Mouse (Mus musculus) intestine, embryonic 14.5 days (tissue): ENCODE results near the gene Heatr4. TPM values are rescaled to one million over a fixed set of nuclear protein-coding genes. Genes with fewer than 3 reads are reported as not detected.
"Not testable (repeated sequence)": the region's sequence is repeated elsewhere in the genome, so short reads cannot be mapped to it uniquely, and the experiment has no call there.

Source experiments
- ATAC-seq: fragments of 200-750 bp; cut with Nextera tagmentation; replicated peaks from 2 replicates; pipeline ENCODE4 v1.8.0; 2017; ENCODE audit warnings: low read depth, moderate number of reproducible peaks, moderate TSS enrichment, moderate library complexity; ENCODE audit not compliant: low FRiP score, low TSS enrichment
- DNase-seq: peaks from one replicate; pipeline ENCODE4 v3.0.0-alpha.2; 2018; ENCODE audit warnings: low spot score
- H3K27ac ChIP-seq: fragments of 300-500 bp; sonication (generic); 2 replicates; pipeline ENCODE4 v1.5.1; 2014; ENCODE audit warnings: low read depth, mild to moderate bottlenecking, control low read depth
- H3K27me3 ChIP-seq: fragments of 300-500 bp; sonication (generic); replicated peaks from 2 replicates; pipeline ENCODE4 v1.6.1; 2014; ENCODE audit warnings: low read length, control low read depth; ENCODE audit not compliant: control insufficient read depth, insufficient read depth
- H3K36me3 ChIP-seq: fragments of 300-500 bp; sonication (generic); 2 replicates; pipeline ENCODE4 v1.6.1; 2014; ENCODE audit warnings: low read length, control low read depth; ENCODE audit not compliant: control insufficient read depth, insufficient read depth
- H3K4me1 ChIP-seq: fragments of 300-500 bp; sonication (generic); replicated peaks from 2 replicates; pipeline ENCODE4 v1.6.1; 2014; ENCODE audit warnings: low read length, control low read depth, mixed read lengths; ENCODE audit not compliant: control insufficient read depth, insufficient read depth
- H3K4me2 ChIP-seq: fragments of 300-500 bp; sonication (generic); 2 replicates; pipeline ENCODE4 v1.6.1; 2014; ENCODE audit warnings: low read length
- H3K4me3 ChIP-seq: fragments of 300-500 bp; sonication (generic); 2 replicates; pipeline ENCODE4 v1.5.1; 2014; ENCODE audit warnings: low read depth, low read length, control low read depth, mixed read lengths
- H3K9ac ChIP-seq: fragments of 300-500 bp; sonication (generic); 2 replicates; pipeline ENCODE4 v1.6.1; 2014; ENCODE audit warnings: mild to moderate bottlenecking, low read length
- H3K9me3 ChIP-seq: fragments of 300-500 bp; sonication (generic); 2 replicates; pipeline ENCODE4 v1.6.1; 2016; ENCODE audit warnings: low read length, control low read depth; ENCODE audit not compliant: control insufficient read depth
- WGBS: fragments of 180-500 bp; shearing (Covaris S2); extraction: QIAGEN DNeasy Blood & Tissue Kit; methylation state at CpG from one replicate; pipeline ENCODE4 v1.1.7; 2014; 5-methylcytosine and 5-hydroxymethylcytosine counted together
- polyA plus RNA-seq: library from polyadenylated mRNA; unstranded; fragments of >200 nt; fragmentation: Nextera tagmentation; extraction: Ambion mirVana; gene quantifications from 2 replicates; pipeline ENCODE4 v1.2.1, GENCODE M21; 2014

The Heatr4 gene
- polyA plus RNA-seq, 1 experiment from 2014 or later: not detected

DNA sequence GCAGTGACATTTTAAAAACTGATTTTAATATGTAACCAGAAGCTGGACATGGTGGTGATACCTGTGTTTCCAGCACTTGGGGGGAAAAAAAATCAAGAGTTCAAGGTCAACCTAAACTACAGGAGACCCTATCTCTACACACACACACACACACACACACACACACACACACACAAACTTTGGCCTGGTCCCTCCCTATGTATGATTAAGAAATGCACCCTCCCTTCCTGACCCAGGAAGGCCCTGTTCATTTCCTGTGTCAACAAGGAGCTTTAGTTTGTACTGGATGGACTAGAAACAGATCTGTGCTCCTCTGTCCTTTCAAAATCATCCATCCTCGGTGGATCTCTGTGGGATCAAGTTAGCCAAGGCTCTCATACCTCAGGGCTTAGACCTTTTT, 46.1 kb downstream of the Heatr4 start:
- not testable (repeated sequence) for H3K9me3 ChIP-seq
- WGBS: 30% methylated on average over 1 of the region's 1 CpGs

DNA sequence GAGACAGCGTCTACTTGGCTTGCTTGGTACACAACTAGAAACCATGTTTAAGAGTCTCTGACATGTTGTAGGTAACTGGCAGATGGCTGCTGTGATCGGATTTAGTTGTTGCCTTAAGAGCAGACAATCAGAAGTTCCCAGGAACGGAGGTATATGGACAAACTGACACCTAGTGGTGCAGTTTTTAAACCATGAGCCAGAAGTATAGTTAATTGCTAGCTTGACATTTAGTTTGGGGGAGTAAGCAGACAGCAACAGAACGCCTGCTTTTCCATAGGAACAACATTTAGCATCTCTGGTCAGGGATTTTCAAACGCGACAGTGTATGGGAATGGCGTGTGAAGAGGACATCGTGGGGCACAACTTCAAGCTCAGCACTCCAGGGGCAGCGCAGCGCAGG, 47.1 kb downstream of the Heatr4 start:
- Histone ChIP-seq H3K27me3 (no peaks in the 10 kb centered on the region), H3K27ac (no peak overlapping the region), H3K4me1 (no peaks in the 10 kb centered on the region), H3K9ac (no peak overlapping the region), H3K4me3 (no peak overlapping the region), H3K36me3 (no peaks in the 10 kb centered on the region), H3K9me3 (no peaks in the 10 kb centered on the region), H3K4me2 (no peak overlapping the region)
- DNase-seq: no peak
- WGBS: 63% methylated on average over 10 of the region's 10 CpGs
- ATAC-seq: no peak

More for the DNA sequence above, 46.1 kb downstream of the Heatr4 start:
- H3K4me2 ChIP-seq, DNase-seq, H3K4me3 ChIP-seq, H3K4me1 ChIP-seq, H3K27ac ChIP-seq, H3K27me3 ChIP-seq, H3K9ac ChIP-seq, ATAC-seq, H3K36me3 ChIP-seq: not testable (repeated sequence)

DNA sequence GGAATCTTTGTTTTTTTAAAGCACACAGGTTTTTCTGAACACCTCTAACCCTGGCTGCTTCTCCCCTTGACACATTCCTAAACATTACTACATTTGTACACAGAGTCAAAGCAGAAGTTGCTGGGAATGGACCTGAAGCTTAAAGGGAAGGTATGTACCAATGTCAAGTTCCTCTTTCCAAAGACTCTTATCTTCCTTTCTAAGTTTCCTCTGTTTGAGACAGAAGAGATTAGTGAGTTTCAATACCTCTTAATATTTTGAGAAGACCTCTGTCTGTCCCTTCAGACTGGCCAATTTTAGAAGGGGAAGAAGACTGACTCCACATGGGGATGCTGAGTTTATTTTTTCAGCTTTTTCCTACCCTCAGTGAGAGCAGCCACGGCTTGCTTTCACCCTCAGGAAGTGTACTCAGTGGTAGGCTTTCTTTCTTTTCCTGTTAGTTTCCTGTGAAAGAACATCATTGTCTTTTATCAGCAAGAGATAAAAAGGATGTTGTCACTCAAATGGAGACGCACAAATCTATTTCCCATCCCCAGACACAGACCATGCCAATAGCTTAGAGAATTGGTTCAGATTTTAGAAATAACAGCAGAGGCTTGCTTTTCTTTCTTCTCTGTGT, 55.4 kb downstream of the Heatr4 start:
- H3K4me1 ChIP-seq: peaks cover 11% of the 10 kb centered on the region
- H3K4me3 ChIP-seq: no peak overlapping the region
- ATAC-seq: no peak
- DNase-seq: no peak
- H3K27ac ChIP-seq: no peak overlapping the region
- no peaks in the 10 kb centered on the region for H3K27me3 ChIP-seq
- no peaks in the 10 kb centered on the region for H3K9me3 ChIP-seq
- no peak overlapping the region for H3K4me2 ChIP-seq
- H3K9ac ChIP-seq: no peak overlapping the region
- 45% methylated on average over 2 of the region's 2 CpGs for WGBS
- H3K36me3 ChIP-seq: no peaks in the 10 kb centered on the region

DNA sequence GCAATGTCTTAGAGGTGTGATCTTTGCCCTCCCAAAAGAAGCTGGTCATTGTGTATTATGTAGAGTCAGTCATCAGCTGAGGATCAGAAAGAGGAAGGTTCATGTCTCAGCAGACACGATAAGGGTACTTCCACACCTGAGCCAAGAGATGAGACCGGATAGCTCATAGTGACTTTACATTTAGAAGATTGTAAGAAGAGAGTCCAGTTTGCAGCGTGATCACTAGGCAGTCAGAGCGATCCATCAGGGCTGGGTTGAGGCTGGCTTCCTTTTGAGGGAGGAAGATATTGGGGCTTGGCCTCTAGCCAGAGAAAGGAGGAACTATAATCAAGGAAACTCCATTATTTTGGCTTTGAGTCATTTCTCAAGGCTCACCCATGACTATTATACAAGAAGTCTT, 56.9 kb downstream of the Heatr4 start:
- Histone ChIP-seq H3K36me3 (no peaks in the 10 kb centered on the region), H3K27ac (no peak overlapping the region), H3K9ac (no peak overlapping the region), H3K9me3 (no peaks in the 10 kb centered on the region), H3K4me2 (no peak overlapping the region), H3K4me3 (no peak overlapping the region), H3K27me3 (no peaks in the 10 kb centered on the region), H3K4me1 (peaks cover 16% of the 10 kb centered on the region)
- ATAC-seq: no peak
- peak; percentile 35 for DNase-seq
- WGBS: 78% methylated on average over 4 of the region's 4 CpGs

DNA sequence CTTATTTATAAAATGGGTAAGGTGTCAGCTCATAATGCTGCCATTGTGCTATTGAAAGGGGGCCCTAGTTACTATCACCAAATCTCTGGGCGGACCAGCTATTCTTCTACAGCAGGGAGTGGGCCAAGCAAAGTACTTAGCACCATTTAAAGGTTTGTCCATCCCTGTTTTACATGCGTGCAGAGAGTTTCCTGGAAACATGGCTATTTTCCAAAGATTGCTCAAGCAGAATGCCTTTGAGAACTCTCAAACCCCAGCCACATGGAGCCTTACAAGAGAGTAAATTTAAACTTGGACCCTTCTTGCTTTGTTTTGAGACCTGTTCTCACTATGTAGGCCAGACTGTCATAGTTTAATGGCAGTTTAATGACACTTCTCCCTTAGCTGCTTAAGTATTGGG, 58.6 kb downstream of the Heatr4 start:
- ATAC-seq (no peak), DNase-seq (no peak)
- Histone ChIP-seq H3K27me3 (no peaks in the 10 kb centered on the region), H3K4me3 (no peak overlapping the region), H3K27ac (no peak overlapping the region), H3K36me3 (no peaks in the 10 kb centered on the region), H3K4me1 (peaks cover 16% of the 10 kb centered on the region), H3K9ac (no peak overlapping the region), H3K9me3 (no peaks in the 10 kb centered on the region), H3K4me2 (no peak overlapping the region)
- WGBS: 74% methylated on average over 2 of the region's 2 CpGs

DNA sequence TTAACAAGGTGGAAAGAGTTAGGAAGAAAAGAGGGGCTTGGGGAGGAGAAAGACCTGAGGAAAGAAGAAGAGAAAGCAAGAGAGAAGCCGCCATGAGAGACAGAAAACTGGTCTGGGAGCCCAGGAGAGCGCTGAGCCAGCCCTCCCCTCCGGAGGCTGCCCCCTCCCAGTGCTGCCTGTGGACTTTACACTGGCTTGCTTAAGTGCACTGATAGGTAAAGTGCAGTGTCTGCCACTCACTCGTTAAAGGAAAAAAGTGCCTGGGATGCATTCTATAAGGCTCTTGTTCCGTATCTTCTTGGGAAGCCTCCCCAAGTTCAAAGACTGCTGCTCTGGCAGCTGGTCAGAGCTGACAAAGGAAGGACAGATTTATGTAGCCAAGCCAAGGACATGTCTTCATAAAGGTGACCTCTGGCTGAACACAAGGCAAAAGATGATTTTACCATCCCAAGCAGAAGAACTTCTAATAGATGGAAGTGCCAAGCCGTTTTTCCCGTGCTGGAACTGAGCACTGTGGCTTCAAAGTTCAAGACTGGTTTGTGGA, 59.4 kb downstream of the Heatr4 start:
- no peaks in the 10 kb centered on the region for H3K9me3 ChIP-seq
- WGBS: 55% methylated on average over 7 of the region's 7 CpGs
- H3K27ac ChIP-seq: no peak overlapping the region; the same call in 1 of the 2 replicates
- H3K36me3 ChIP-seq: no peaks in the 10 kb centered on the region
- H3K27me3 ChIP-seq: no peaks in the 10 kb centered on the region
- ATAC-seq: no peak
- H3K9ac ChIP-seq: no peak overlapping the region
- H3K4me2 ChIP-seq: no peak overlapping the region
- no peak overlapping the region for H3K4me3 ChIP-seq
- peaks cover 20% of the 10 kb centered on the region for H3K4me1 ChIP-seq
- no peak for DNase-seq

DNA sequence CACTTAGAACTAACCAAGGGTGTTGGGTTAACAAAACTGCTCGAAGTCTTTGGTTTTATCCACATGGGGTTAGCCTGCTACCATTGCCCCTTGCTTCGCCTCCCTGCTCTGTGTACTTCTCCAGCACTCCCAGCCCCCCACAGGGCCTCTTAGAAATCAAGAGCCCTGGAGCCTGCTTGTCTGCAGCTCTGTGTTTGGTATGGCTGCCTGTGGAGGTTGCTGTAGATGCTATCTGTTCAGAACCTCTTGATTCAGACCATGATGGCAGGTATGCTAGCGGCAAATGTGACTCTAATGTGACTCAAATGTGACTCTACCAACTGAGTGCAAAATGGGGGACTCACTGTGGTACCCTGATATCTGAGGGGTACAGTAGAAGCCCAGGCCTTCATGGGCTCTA, 60.3 kb downstream of the Heatr4 start:
- Histone ChIP-seq H3K27me3 (no peaks in the 10 kb centered on the region), H3K27ac (no peak overlapping the region), H3K4me2 (no peak overlapping the region), H3K4me1 (peaks cover 24% of the 10 kb centered on the region), H3K36me3 (no peaks in the 10 kb centered on the region), H3K9me3 (no peaks in the 10 kb centered on the region), H3K4me3 (no peak overlapping the region), H3K9ac (no peak overlapping the region)
- ATAC-seq: no peak
- 61% methylated on average over 3 of the region's 3 CpGs for WGBS
- no peak for DNase-seq

DNA sequence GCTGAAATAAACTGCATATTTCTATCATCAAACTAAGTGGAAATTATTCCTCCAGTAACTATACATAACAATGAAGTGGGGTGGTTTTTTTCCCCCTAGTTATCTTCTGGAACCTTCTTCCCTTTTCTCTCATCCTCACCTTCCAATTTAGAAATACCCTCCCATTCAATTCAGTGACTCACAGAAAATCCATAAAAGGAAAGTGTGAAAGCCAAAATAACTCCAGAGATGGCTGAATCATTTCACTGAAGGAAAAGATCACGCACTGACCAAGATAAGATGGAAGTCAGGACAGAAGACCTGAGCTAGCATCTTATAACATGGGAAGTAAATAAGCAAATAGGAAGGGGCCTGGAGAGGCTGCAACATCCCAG, 61.2 kb downstream of the Heatr4 start:
- Histone ChIP-seq H3K27ac (no peak overlapping the region), H3K4me3 (no peak overlapping the region), H3K4me1 (peaks cover 24% of the 10 kb centered on the region), H3K9me3 (no peaks in the 10 kb centered on the region), H3K27me3 (no peaks in the 10 kb centered on the region), H3K36me3 (no peaks in the 10 kb centered on the region), H3K9ac (no peak overlapping the region), H3K4me2 (peak overlapping the region; percentile 58; the same call in 1 of the 2 replicates)
- ATAC-seq (no peak), DNase-seq (no peak)
- 83% methylated on average over 1 of the region's 1 CpGs for WGBS
